Mouse (Mus musculus) liver, embryonic 14.5 days (tissue): ENCODE results near the gene Gys2. TPM values are rescaled to one million over a fixed set of nuclear protein-coding genes. Genes with fewer than 3 reads are reported as not detected.
A peak's percentile ranks its signal among the peaks of the same experiment; 100 is the strongest.

Source experiments
- ATAC-seq: fragments of 200-750 bp; cut with Nextera tagmentation; 2 replicates; pipeline ENCODE4 v1.8.0; 2017; ENCODE audit warnings: moderate number of reproducible peaks, mild to moderate bottlenecking, moderate library complexity; ENCODE audit not compliant: insufficient read depth
- DNase-seq, 3 experiments: peaks; one replicate each; pipeline ENCODE4 v3.0.0-alpha.2; 2012 to 2013; ENCODE audit warnings: low read depth in 3 of 3, low spot score in 3 of 3
- H3K27ac ChIP-seq: fragments of 300-500 bp; sonication (generic); 2 replicates; pipeline ENCODE4 v1.5.1; 2014; ENCODE audit warnings: moderate library complexity, mild to moderate bottlenecking, control low read depth, inconsistent platforms
- H3K27me3 ChIP-seq: fragments of 300-500 bp; sonication (generic); 2 replicates; pipeline ENCODE4 v1.6.1; 2014; ENCODE audit warnings: mild to moderate bottlenecking, low read length, moderate library complexity; ENCODE audit not compliant: control insufficient read depth, insufficient read depth
- H3K36me3 ChIP-seq: fragments of 300-500 bp; sonication (generic); replicated peaks from 2 replicates; pipeline ENCODE4 v1.6.1; 2014; ENCODE audit warnings: low read depth; ENCODE audit not compliant: control insufficient read depth, insufficient read depth
- H3K4me1 ChIP-seq, 2 experiments: fragments of 200-500 bp in 1 of 2; fragments of 300-500 bp in 1 of 2; sonication (generic) in 1 of 2; replicated peaks; 2 replicates each; pipeline ENCODE4 v1.6.1; 2012 to 2014; ENCODE audit warnings: antibody characterized with exemption in 1 of 2, inconsistent platforms in 1 of 2, low read length in 1 of 2; ENCODE audit not compliant: control insufficient read depth in 2 of 2, insufficient read depth in 2 of 2
- H3K4me2 ChIP-seq: fragments of 300-500 bp; sonication (generic); 2 replicates; pipeline ENCODE4 v1.6.1; 2014; ENCODE audit warnings: low read depth, mild to moderate bottlenecking, control low read depth, moderate library complexity
- H3K4me3 ChIP-seq, 2 experiments: fragments of 200-500 bp in 1 of 2; fragments of 300-500 bp in 1 of 2; sonication (generic) in 1 of 2; 2 replicates each; pipeline ENCODE4 v1.5.1; 2012 to 2014; ENCODE audit warnings: low read depth in 2 of 2, low read length in 2 of 2, mild to moderate bottlenecking in 2 of 2, control low read depth in 1 of 2, inconsistent platforms in 1 of 2, moderate library complexity in 1 of 2; ENCODE audit not compliant: insufficient read depth in 1 of 2
- H3K9ac ChIP-seq: fragments of 300-500 bp; sonication (generic); replicated peaks from 2 replicates; pipeline ENCODE4 v1.6.1; 2014; ENCODE audit warnings: mild to moderate bottlenecking, control low read depth, moderate library complexity
- H3K9me3 ChIP-seq: fragments of 300-500 bp; sonication (generic); 2 replicates; pipeline ENCODE4 v1.6.1; 2016; ENCODE audit warnings: low read length, mixed read lengths; ENCODE audit not compliant: control insufficient read depth
- CTCF ChIP-seq: IDR thresholded peaks from 2 replicates; pipeline ENCODE4 v1.5.1; 2016; ENCODE audit warnings: antibody characterized with exemption, low read depth, control low read depth
- EP300 ChIP-seq: IDR thresholded peaks from 2 replicates; pipeline ENCODE4 v1.6.1; 2016; ENCODE audit warnings: antibody characterized with exemption, low read depth
- WGBS: fragments of 180-500 bp; shearing (Covaris S2); extraction: QIAGEN DNeasy Blood & Tissue Kit; methylation state at CpG from one replicate; pipeline ENCODE4 v1.1.7; 2014; ENCODE audit not compliant: insufficient replicate concordance; 5-methylcytosine and 5-hydroxymethylcytosine counted together
- polyA plus RNA-seq, 2 experiments: library from polyadenylated mRNA; depleted of rRNA in 1 of 2; stranded (reverse) in 1 of 2; unstranded in 1 of 2; fragments of >200 nt; fragmentation: Nextera tagmentation in 1 of 2; extraction: Ambion mirVana in 1 of 2; gene quantifications; 2 replicates each; pipeline versions ENCODE4 v1.2.1 to v1.2.3; 2012 to 2014

Gys2 gene
- polyA plus RNA-seq, 2 experiments: 20.9 to 38.8 TPM

- no peaks in the 10 kb centered on the region for H3K9me3 ChIP-seq
- DNase-seq (no peak), ATAC-seq (no peak)
- no peak overlapping the region for H3K4me3 ChIP-seq
- H3K27me3 ChIP-seq: no peaks in the 10 kb centered on the region; the same call in none of the 2 replicates
- no peak overlapping the region for H3K4me2 ChIP-seq
- TF ChIP-seq EP300 (no peak), CTCF (no peak)
- H3K36me3 ChIP-seq: no peaks in the 10 kb centered on the region
- H3K4me1 ChIP-seq: peaks cover 0 to 4% of the 10 kb centered on the region in 2 experiments; a peak in 1 of 4 replicates
- H3K27ac ChIP-seq: no peak overlapping the region
- WGBS: 38% methylated on average over 3 of the region's 3 CpGs
- H3K9ac ChIP-seq: no peak overlapping the region
Observed at GRCm38 (mm10) chr6:142512902-142513301, 40.0 kb upstream of the Gys2 start.

- peaks cover 9% of the 10 kb centered on the region for H3K27me3 ChIP-seq
- no peak for TF ChIP-seq EP300
- H3K27ac ChIP-seq: no peak overlapping the region
- H3K36me3 ChIP-seq: no peaks in the 10 kb centered on the region
- H3K4me2 ChIP-seq: no peak overlapping the region
- ATAC-seq: no peak
- no peak overlapping the region for H3K4me3 ChIP-seq
- DNase-seq: no peak
- 24% methylated on average over 12 of the region's 12 CpGs for WGBS
- peaks cover 0 to 4% of the 10 kb centered on the region in 2 experiments; a peak in 1 of 4 replicates for H3K4me1 ChIP-seq
- H3K9ac ChIP-seq: no peak overlapping the region
- no peaks in the 10 kb centered on the region for H3K9me3 ChIP-seq
Observed at GRCm38 (mm10) chr6:142511516-142512135, 38.7 kb upstream of the Gys2 start.

GRCm38 (mm10) chr6:142508663-142509062 is 35.8 kb upstream of the Gys2 start:
- no peak overlapping the region for H3K4me3 ChIP-seq
- TF ChIP-seq EP300 (no peak), CTCF (no peak)
- 19% methylated on average over 4 of the region's 4 CpGs for WGBS
- H3K36me3 ChIP-seq: no peaks in the 10 kb centered on the region
- H3K9me3 ChIP-seq: no peaks in the 10 kb centered on the region
- H3K4me2 ChIP-seq: no peak overlapping the region
- no peak overlapping the region for H3K27ac ChIP-seq
- ATAC-seq (no peak), DNase-seq (no peak)
- H3K27me3 ChIP-seq: peaks cover 9% of the 10 kb centered on the region
- H3K9ac ChIP-seq: no peak overlapping the region
- peaks cover 0 to 4% of the 10 kb centered on the region in 2 experiments; a peak in 1 of 4 replicates for H3K4me1 ChIP-seq

- H3K27ac ChIP-seq: no peak within 1 kb of the TSS
- under 1% methylated on average over 18 of the region's 19 CpGs for WGBS
- H3K4me3 ChIP-seq: peak within 1 kb of the TSS; percentile 42 to 49
- no peaks in the 10 kb centered on the region for H3K9me3 ChIP-seq
- peak within 1 kb of the TSS; percentile 58 for H3K4me2 ChIP-seq
- H3K9ac ChIP-seq: no peak within 1 kb of the TSS
- DNase-seq (peak in 2 of 3 experiments; percentile 18 to 27), ATAC-seq (peak; percentile 66)
- H3K27me3 ChIP-seq: peaks cover 9% of the 10 kb centered on the region
- TF ChIP-seq CTCF (no peak), EP300 (no peak)
- no peaks in the 10 kb centered on the region for H3K36me3 ChIP-seq
- peaks cover 0 to 4% of the 10 kb centered on the region in 2 experiments; a peak in 1 of 4 replicates for H3K4me1 ChIP-seq
Observed at GRCm38 (mm10) chr6:142507785-142508162, 34.9 kb upstream of the Gys2 start, which contains the start of gene Ldhb. Gene Ldhb (minus strand): TSS chr6:142507957.

GRCm38 (mm10) chr6:142507033-142507784 is 34.3 kb upstream of the Gys2 start:
- Histone ChIP-seq H3K4me3 (peak overlapping the region; percentile 42 to 49), H3K36me3 (no peaks in the 10 kb centered on the region), H3K4me2 (peak overlapping the region; percentile 58), H3K27ac (no peak overlapping the region), H3K9ac (no peak overlapping the region), H3K9me3 (no peaks in the 10 kb centered on the region), H3K27me3 (peaks cover 9% of the 10 kb centered on the region), H3K4me1 (peaks cover 0 to 4% of the 10 kb centered on the region in 2 experiments; a peak in 1 of 4 replicates)
- no peak for DNase-seq
- peak; percentile 32; the same call in 1 of the 2 replicates for ATAC-seq
- no peak for TF ChIP-seq EP300
- no peak for TF ChIP-seq CTCF
- 7% methylated on average over 30 of the region's 30 CpGs for WGBS
